Mouse (Mus musculus): ENCODE data around the gene Pum2. TPM values are rescaled to one million over a fixed set of nuclear protein-coding genes. Genes with fewer than 3 reads are reported as not detected.

Pum2 gene
- polyA plus RNA-seq, 1 experiment: 145 TPM

- Histone ChIP-seq H3K4me3 (ENCODE audit: insufficient read depth, low read length) (no peak overlapping the region), H3K4me1 (ENCODE audit: control insufficient read depth, insufficient read depth, low read length) (peaks cover 3% of the 10 kb centered on the region), H3K27ac (ENCODE audit: insufficient read depth, low read length) (no peak overlapping the region)
- TF ChIP-seq CTCF (IDR thresholded peaks at IDR 0.05; ENCODE audit: borderline replicate concordance, insufficient read depth, low read length) (no peak), POLR2A (IDR thresholded peaks at IDR 0.05; ENCODE audit: low read depth, low read length) (no peak)
Measured at GRCm38 (mm10) chr12:8667473-8668255, 6.3 kb upstream of the Pum2 start.

GRCm38 (mm10) chr12:8669421-8669820 is 4.5 kb upstream of the Pum2 start:
- TF ChIP-seq POLR2A (IDR thresholded peaks at IDR 0.05; ENCODE audit: low read depth, low read length) (no peak), CTCF (IDR thresholded peaks at IDR 0.05; ENCODE audit: borderline replicate concordance, insufficient read depth, low read length) (no peak)
- no peaks in the 10 kb centered on the region for H3K4me1 ChIP-seq (ENCODE audit: control insufficient read depth, insufficient read depth, low read length)
- H3K4me3 ChIP-seq (ENCODE audit: insufficient read depth, low read length): no peak overlapping the region
- H3K27ac ChIP-seq (ENCODE audit: insufficient read depth, low read length): no peak overlapping the region

- no peak overlapping the region for H3K4me3 ChIP-seq (ENCODE audit: insufficient read depth, low read length)
- H3K4me1 ChIP-seq (ENCODE audit: control insufficient read depth, insufficient read depth, low read length): no peaks in the 10 kb centered on the region
- TF ChIP-seq CTCF (IDR thresholded peaks at IDR 0.05; ENCODE audit: borderline replicate concordance, insufficient read depth, low read length) (no peak), POLR2A (IDR thresholded peaks at IDR 0.05; ENCODE audit: low read depth, low read length) (no peak)
- no peak overlapping the region for H3K27ac ChIP-seq (ENCODE audit: insufficient read depth, low read length)
Measured at GRCm38 (mm10) chr12:8669846-8670245, 4.1 kb upstream of the Pum2 start.

- Histone ChIP-seq H3K4me1 (ENCODE audit: control insufficient read depth, insufficient read depth, low read length) (peaks cover 7% of the 10 kb centered on the region; the same call in 1 of the 2 replicates), H3K4me3 (ENCODE audit: insufficient read depth, low read length) (peak overlapping the region; percentile 56), H3K27ac (ENCODE audit: insufficient read depth, low read length) (peak overlapping the region; percentile 70)
- no peak for TF ChIP-seq CTCF (IDR thresholded peaks at IDR 0.05; ENCODE audit: borderline replicate concordance, insufficient read depth, low read length)
- no peak for TF ChIP-seq POLR2A (IDR thresholded peaks at IDR 0.05; ENCODE audit: low read depth, low read length)
Measured at GRCm38 (mm10) chr12:8673121-8673973, 587 bp upstream of the Pum2 start.

GRCm38 (mm10) chr12:8674377-8674864 is 487 bp downstream of the Pum2 start:
- H3K27ac ChIP-seq (ENCODE audit: insufficient read depth, low read length): peak overlapping the region; percentile 85
- TF ChIP-seq CTCF (IDR thresholded peaks at IDR 0.05; ENCODE audit: borderline replicate concordance, insufficient read depth, low read length) (no peak), POLR2A (IDR thresholded peaks at IDR 0.05; ENCODE audit: low read depth, low read length) (no peak; the same call in none of the 2 replicates)

GRCm38 (mm10) chr12:8674891-8675341 is 982 bp downstream of the Pum2 start:
- Histone ChIP-seq H3K4me3 (ENCODE audit: insufficient read depth, low read length) (peak overlapping the region; percentile 100), H3K27ac (ENCODE audit: insufficient read depth, low read length) (peak overlapping the region; percentile 86), H3K4me1 (ENCODE audit: control insufficient read depth, insufficient read depth, low read length) (peaks cover 7% of the 10 kb centered on the region; the same call in 1 of the 2 replicates)
- no peak for TF ChIP-seq CTCF (IDR thresholded peaks at IDR 0.05; ENCODE audit: borderline replicate concordance, insufficient read depth, low read length)
- no peak for TF ChIP-seq POLR2A (IDR thresholded peaks at IDR 0.05; ENCODE audit: low read depth, low read length)

More at GRCm38 (mm10) chr12:8674377-8674864, 487 bp downstream of the Pum2 start:
- Histone ChIP-seq H3K4me3 (ENCODE audit: insufficient read depth, low read length) (peak overlapping the region; percentile 100), H3K4me1 (ENCODE audit: control insufficient read depth, insufficient read depth, low read length) (peaks cover 7% of the 10 kb centered on the region; the same call in 1 of the 2 replicates)

- TF ChIP-seq CTCF (IDR thresholded peaks at IDR 0.05; ENCODE audit: borderline replicate concordance, insufficient read depth, low read length) (no peak), POLR2A (IDR thresholded peaks at IDR 0.05; ENCODE audit: low read depth, low read length) (peak; percentile 43)
- H3K4me3 ChIP-seq (ENCODE audit: insufficient read depth, low read length): peak overlapping the region; percentile 100
- H3K4me1 ChIP-seq (ENCODE audit: control insufficient read depth, insufficient read depth, low read length): peaks cover 7% of the 10 kb centered on the region; the same call in 1 of the 2 replicates
- peak overlapping the region; percentile 86 for H3K27ac ChIP-seq (ENCODE audit: insufficient read depth, low read length)
Measured at GRCm38 (mm10) chr12:8675361-8675760, 1.4 kb downstream of the Pum2 start.

- no peak overlapping the region for H3K27ac ChIP-seq (ENCODE audit: insufficient read depth, low read length)
- H3K4me1 ChIP-seq (ENCODE audit: control insufficient read depth, insufficient read depth, low read length): peaks cover 7% of the 10 kb centered on the region; the same call in 1 of the 2 replicates
- peak overlapping the region; percentile 77 for H3K4me3 ChIP-seq (ENCODE audit: insufficient read depth, low read length)
- TF ChIP-seq CTCF (IDR thresholded peaks at IDR 0.05; ENCODE audit: borderline replicate concordance, insufficient read depth, low read length): no peak
- no peak for TF ChIP-seq POLR2A (IDR thresholded peaks at IDR 0.05; ENCODE audit: low read depth, low read length)
Measured at GRCm38 (mm10) chr12:8676341-8676740, 2.4 kb downstream of the Pum2 start.

GRCm38 (mm10) chr12:8677926-8678325 is 4.0 kb downstream of the Pum2 start:
- Histone ChIP-seq H3K4me3 (ENCODE audit: insufficient read depth, low read length) (no peak overlapping the region), H3K4me1 (ENCODE audit: control insufficient read depth, insufficient read depth, low read length) (peaks cover 7% of the 10 kb centered on the region; the same call in 1 of the 2 replicates), H3K27ac (ENCODE audit: insufficient read depth, low read length) (no peak overlapping the region)
- TF ChIP-seq POLR2A (IDR thresholded peaks at IDR 0.05; ENCODE audit: low read depth, low read length) (no peak), CTCF (IDR thresholded peaks at IDR 0.05; ENCODE audit: borderline replicate concordance, insufficient read depth, low read length) (no peak)

All from embryonic fibroblast, embryonic 13.5 days (primary cell).